In the genomic region with DNA sequence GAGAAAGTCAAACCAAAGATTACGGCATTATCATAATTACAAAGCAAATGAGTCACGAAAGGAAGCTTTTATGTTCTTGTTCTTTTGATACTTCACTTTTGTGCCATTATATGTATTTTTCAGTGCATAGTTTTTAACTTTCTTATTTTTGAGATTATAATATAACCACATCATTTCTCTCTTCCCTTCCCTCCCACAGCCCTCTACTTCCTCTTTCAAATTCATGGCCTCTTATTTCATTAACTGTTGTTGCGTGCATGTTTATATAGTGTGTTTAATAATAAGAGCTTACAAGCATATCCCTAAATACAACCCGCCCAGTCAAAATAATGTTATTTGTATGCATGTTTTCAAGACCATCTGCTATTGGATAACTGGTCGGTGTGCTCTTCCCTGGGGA, we compare ENCODE assay signal across 30 mouse cellular contexts. TPM values are rescaled to one million over a fixed set of nuclear protein-coding genes. Genes with fewer than 3 reads are reported as not detected.
"Had no signal": no experiment of that assay in that cellular context is flagged by ENCODE, and none has a peak within 500 bp of the region (broad histone marks: within the 10 kb centered on the region; RNA-seq: fewer than 3 reads in every experiment).

No protein-coding gene starts in this region.

- H3K36me3 ChIP-seq: kidney, embryonic 15.5 days; limb, embryonic 12.5 days; limb, embryonic 15.5 days had no signal

- H3K27ac ChIP-seq: kidney, embryonic 15.5 days; limb, embryonic 12.5 days; limb, embryonic 15.5 days; liver, embryonic 14.5 days; macrophage had no signal

- H3K9me3 ChIP-seq: kidney, embryonic 15.5 days; limb, embryonic 12.5 days; limb, embryonic 15.5 days had no signal

- ATAC-seq: liver, postnatal 0 days; lung, postnatal 0 days had no signal

- H3K27me3 ChIP-seq: kidney, embryonic 15.5 days; limb, embryonic 12.5 days; limb, embryonic 15.5 days had no signal

- DNase-seq: kidney, adult 8-10 months; kidney, postnatal 10 days; kidney, postnatal 36 days; layer of hippocampus, postnatal 36 days; left cerebral cortex, postnatal 4 days; liver, postnatal 0 days; lung, embryonic 14.5 days; midbrain, embryonic 14.5 days; spleen, adult 18-20 months; thymus, adult 18-20 months; thymus, postnatal 36 days had no signal

- H3K4me2 ChIP-seq: kidney, embryonic 15.5 days; limb, embryonic 12.5 days; limb, embryonic 15.5 days; liver, embryonic 11.5 days; lung, embryonic 14.5 days; midbrain, embryonic 11.5 days had no signal

- H3K4me3 ChIP-seq: kidney, embryonic 15.5 days; limb, embryonic 12.5 days; limb, embryonic 15.5 days had no signal

- H3K9ac ChIP-seq: kidney, embryonic 15.5 days; limb, embryonic 12.5 days; limb, embryonic 15.5 days; liver, embryonic 14.5 days; liver, postnatal 0 days; lung, embryonic 14.5 days had no signal

RNA-seq across cellular contexts. Expression of a gene that starts 9.1 kb away (rescaled TPM):
- total RNA-seq: layer of hippocampus, adult 8-10 months; layer of hippocampus, postnatal 10 days; layer of hippocampus, postnatal 36 days; left cerebral cortex, adult 8-10 months; left cerebral cortex, postnatal 14 days; left cerebral cortex, postnatal 4 days; megakaryocyte-erythroid progenitor cell, adult 5-6 weeks; midbrain, postnatal 0 days had no signal
- polyA plus RNA-seq: limb, embryonic 12.5 days; lung, embryonic 14.5 days; lung, postnatal 0 days; macrophage; midbrain, embryonic 11.5 days; midbrain, embryonic 14.5 days; midbrain, postnatal 0 days; neural tube, embryonic 11.5 days; neural tube, embryonic 14.5 days; stomach, embryonic 16.5 days; urinary bladder, adult 2 months had no signal

RNA-seq across cellular contexts. Expression of a gene that starts 15.1 kb away (rescaled TPM):
- total RNA-seq: layer of hippocampus, adult 8-10 months; layer of hippocampus, postnatal 10 days; layer of hippocampus, postnatal 36 days; left cerebral cortex, adult 8-10 months; left cerebral cortex, postnatal 14 days; left cerebral cortex, postnatal 4 days; midbrain, postnatal 0 days had no signal
- polyA plus RNA-seq: limb, embryonic 12.5 days; limb, embryonic 15.5 days; lung, embryonic 14.5 days; lung, postnatal 0 days; macrophage; midbrain, embryonic 14.5 days; midbrain, postnatal 0 days; neural tube, embryonic 14.5 days; testis, adult 2 months; urinary bladder, adult 2 months had no signal

RNA-seq across cellular contexts. Expression of a gene that starts 20.8 kb away (rescaled TPM):
- total RNA-seq: layer of hippocampus, adult 8-10 months; layer of hippocampus, postnatal 10 days; layer of hippocampus, postnatal 36 days; left cerebral cortex, adult 8-10 months; left cerebral cortex, postnatal 14 days; left cerebral cortex, postnatal 4 days; midbrain, postnatal 0 days had no signal
- polyA plus RNA-seq: limb, embryonic 12.5 days; lung, embryonic 14.5 days; macrophage; midbrain, embryonic 11.5 days; midbrain, embryonic 14.5 days; midbrain, postnatal 0 days; neural tube, embryonic 11.5 days; neural tube, embryonic 14.5 days; stomach, embryonic 16.5 days; urinary bladder, adult 2 months had no signal

RNA-seq across cellular contexts. Expression of a gene that starts 26.9 kb away (rescaled TPM):
- total RNA-seq: layer of hippocampus, adult 8-10 months; layer of hippocampus, postnatal 10 days; layer of hippocampus, postnatal 36 days; left cerebral cortex, adult 8-10 months; left cerebral cortex, postnatal 14 days; left cerebral cortex, postnatal 4 days; megakaryocyte-erythroid progenitor cell, adult 5-6 weeks; midbrain, postnatal 0 days had no signal
- polyA plus RNA-seq: limb, embryonic 12.5 days; limb, embryonic 15.5 days; lung, postnatal 0 days; macrophage; midbrain, embryonic 14.5 days; midbrain, postnatal 0 days; neural tube, embryonic 14.5 days; urinary bladder, adult 2 months had no signal

RNA-seq across cellular contexts. Expression of a gene that starts 36.7 kb away (rescaled TPM):
- total RNA-seq: layer of hippocampus, postnatal 10 days; layer of hippocampus, postnatal 36 days; left cerebral cortex, adult 8-10 months; left cerebral cortex, postnatal 14 days; left cerebral cortex, postnatal 4 days; midbrain, postnatal 0 days had no signal
- polyA plus RNA-seq: limb, embryonic 15.5 days; lung, embryonic 14.5 days; macrophage; midbrain, postnatal 0 days; neural tube, embryonic 14.5 days; urinary bladder, adult 2 months had no signal
